Mouse (Mus musculus) activated CD4-positive, CD25-positive, alpha-beta regulatory T cell (primary cell): ENCODE measurements around the gene Mfsd12. TPM values are rescaled to one million over a fixed set of nuclear protein-coding genes. Genes with fewer than 3 reads are reported as not detected.

Source experiments
- polyA plus RNA-seq, 2 experiments: library from polyadenylated mRNA; unstranded; fragments of 100-300 nt; shearing (Covaris generic); gene quantifications; one replicate each; pipeline ENCODE4 v1.2.1; 2017

Gene Mfsd12
- polyA plus RNA-seq = 1 to 10 TPM; 3.7 to 4.0 TPM

GRCm38 (mm10) chr10:81356991-81357844 is at the start of gene Mfsd12:
TSS of gene Mfsd12 (plus strand) at chr10:81357491.

DNA sequence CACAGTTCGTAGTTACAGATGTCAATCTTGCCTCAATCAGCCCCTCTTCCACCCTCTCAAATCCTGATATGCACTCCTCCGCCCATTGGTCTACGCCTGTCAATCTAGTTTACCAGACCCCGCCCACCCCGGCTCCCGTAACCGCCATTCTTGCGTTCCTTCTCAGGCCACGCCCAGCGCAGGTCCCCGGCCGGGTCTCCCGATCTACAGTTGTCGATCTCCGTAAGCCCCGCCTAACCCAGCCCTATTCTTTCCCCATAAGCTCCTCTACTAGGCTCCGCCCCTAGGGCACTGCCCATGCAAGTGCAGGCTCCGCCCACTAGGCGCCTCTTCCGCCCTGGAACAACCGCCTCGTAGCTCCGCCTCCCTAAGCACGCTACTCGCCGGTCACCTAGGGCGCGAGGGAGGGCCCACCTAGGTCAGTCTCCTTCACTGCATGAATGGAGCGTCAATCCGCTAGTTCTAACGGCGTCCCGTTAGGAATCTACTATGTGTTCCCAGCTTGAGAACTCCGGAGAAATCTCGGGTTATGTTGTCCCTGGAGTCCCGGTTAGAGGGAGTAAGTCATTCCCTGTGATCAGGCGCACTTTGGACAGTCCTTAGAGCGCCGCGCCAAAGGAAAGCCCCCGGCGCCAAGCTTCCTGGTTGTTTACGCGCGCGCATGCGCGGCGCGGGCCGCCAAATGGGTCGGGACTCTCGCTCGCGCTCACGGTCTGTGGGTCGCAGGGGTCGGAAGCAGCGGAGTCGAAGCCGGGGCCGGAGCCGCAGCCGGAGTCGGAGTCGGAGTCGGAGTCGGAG is 36.5 kb upstream of the Mfsd12 start, which contains the start of gene Cactin:
TSS of gene Cactin (plus strand) at position 554 of the 798 bp plus-strand sequence.

GRCm38 (mm10) chr10:81328386-81328785 is 28.9 kb upstream of the Mfsd12 start, which contains the start of gene Tbxa2r:
TSS of gene Tbxa2r (plus strand) at chr10:81328731.

DNA sequence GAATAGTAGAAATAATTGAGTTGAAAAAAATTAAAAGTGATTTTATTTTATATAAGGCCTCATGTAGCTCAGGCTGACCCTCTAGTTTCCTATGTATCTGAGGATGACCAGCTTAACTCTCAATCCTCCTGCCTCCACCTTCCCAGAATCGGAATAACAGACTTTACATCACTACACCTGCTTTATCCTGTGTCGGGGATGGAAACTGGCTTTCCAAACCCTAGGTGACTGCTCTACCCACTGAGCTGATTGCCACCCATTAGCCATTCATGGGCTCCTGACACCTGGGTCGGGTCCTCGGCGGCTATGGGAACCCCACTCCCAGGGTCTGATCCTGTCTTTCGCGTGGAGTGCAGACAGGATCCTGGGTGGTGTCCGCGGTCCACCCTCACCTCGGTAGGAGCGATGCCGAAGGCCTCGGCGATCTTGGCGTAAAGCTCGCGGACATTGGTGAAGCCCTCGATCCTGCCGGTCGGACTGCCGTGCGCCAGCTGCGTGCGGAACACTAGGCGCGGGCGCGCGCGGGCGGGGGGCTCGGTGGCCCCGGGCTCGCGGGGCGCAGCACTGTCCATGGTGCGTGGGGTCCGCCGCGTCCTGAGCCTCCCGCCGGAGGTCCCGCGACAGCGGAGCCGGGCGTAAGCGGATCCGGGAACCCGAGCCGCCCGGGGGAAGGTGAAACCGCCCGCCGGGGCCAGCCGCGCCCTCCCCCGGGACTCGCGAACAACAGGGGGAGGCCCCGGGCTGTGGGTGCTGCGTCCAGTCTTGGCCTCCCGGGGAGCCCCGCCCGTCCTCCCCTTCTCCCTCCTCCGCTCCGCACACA is 14.4 kb upstream of the Mfsd12 start, which contains the start of gene Gipc3:
TSS of gene Gipc3 (minus strand) at position 581 of the 820 bp plus-strand sequence.

DNA sequence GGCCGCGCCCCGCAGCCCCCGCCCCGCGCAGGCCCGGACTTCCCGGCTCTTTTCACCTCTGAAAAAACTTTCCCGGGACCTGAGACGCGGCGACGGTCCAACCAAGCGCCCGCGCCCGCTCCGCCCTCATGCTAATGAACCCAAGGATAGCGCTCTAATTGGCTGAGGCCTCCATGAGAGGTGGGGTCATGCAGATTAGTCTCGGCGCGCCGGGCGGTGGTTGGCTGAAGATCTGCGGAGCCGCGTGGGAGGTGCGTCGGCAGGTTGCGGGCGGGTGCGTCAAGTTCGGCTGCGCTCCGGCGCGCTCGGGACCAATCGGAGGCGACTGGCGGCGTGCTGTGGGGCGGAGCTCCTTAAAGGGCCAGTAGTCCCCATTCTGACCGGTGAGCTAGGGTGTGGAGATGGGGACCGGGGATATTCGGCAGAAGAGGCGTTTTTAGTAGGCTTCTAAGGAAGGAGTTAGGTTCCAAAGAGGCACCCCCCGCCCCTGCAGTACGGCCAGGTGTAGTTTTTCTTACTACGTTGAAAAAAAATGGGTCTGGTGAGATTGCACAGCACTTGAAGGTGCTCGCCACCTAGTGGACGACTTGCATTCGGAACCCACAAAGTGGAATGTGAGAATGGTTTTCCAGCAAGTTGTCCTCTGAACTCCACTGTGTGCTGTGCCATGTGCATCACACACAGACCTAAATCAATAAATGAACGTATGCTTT is 6.8 kb upstream of the Mfsd12 start, which contains the start of gene Hmg20b:
TSS of gene Hmg20b (minus strand) at position 130 of the 713 bp plus-strand sequence.

DNA sequence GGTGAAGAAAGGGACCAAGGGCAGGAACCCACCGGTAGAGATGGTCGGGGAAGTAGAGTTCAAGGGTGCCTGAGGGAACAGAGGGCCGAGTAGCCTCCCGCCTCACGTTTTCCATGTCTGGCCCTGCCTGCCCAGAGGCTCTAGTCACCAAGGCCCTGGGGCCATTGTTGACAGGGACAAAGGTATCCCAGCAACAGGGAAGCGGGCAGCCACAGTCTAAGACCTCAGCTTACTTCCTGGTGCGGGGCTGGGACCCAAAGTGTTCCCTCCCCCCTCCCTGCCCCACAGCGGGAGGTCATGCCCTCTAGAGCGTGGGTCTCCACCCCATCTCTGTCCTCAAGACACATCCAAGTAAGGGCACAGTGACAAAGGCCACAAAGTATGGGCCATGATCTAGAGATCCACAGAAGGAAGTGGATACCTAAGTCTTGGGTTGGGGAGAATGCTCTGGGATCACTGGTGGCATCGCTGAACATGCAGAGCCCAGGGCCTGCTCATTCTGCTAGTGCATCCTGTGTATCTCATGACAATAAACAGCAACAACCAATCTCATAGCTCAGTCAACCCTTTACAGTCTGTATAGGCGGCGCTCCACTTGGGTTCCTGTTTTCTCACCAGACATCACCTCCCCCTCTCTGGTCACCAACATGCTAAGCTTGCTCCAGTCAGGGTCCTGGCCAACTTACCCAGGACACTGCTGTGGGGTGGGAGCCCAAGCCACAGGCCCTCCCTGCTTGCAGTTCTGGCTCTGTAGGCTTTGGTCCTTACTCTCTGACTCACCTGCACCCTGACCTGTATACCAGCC is 8.6 kb downstream of the Mfsd12 start, which contains the start of gene 4930404N11Rik:
TSS of gene 4930404N11Rik (minus strand) at position 145 of the 805 bp plus-strand sequence.

DNA sequence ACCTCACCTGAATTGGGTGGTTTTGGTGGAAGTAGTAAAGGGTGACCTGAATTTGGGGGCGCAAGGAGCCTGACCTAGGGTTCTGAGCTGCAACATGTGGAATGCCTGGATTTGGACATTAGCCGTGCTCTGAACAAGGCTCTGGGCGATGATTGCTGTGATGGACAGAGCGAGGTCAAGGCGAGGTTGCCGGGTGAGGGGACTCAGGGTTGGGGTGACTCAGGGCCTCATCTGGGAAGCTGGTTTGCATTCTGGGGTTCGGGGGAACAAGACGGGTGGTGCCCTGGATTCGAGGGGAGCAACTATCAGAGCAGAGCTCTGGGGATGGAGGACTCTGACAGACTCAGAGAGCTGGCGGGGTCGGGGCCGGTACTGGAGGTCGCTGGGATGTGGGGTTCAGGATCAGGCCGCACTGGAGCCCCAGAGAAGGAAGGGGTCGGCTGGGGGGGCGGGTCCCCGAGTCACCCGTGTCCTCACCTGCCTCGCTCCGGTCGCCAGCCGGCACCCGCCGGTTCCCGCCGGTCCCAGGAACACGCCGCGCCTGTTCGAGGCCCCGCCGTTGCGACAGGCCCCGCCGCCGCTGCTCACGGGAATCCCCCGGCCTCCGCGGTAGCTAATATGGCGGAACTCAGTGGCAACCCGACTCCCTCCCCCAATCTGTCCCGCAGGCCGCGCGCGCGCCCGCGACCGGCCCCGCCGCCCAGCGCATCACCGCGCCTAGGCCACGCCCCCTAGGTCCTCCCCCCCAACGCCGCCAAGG is 20.7 kb downstream of the Mfsd12 start, which contains the start of gene Fzr1:
TSS of gene Fzr1 (minus strand) at position 724 of the 760 bp plus-strand sequence.

DNA sequence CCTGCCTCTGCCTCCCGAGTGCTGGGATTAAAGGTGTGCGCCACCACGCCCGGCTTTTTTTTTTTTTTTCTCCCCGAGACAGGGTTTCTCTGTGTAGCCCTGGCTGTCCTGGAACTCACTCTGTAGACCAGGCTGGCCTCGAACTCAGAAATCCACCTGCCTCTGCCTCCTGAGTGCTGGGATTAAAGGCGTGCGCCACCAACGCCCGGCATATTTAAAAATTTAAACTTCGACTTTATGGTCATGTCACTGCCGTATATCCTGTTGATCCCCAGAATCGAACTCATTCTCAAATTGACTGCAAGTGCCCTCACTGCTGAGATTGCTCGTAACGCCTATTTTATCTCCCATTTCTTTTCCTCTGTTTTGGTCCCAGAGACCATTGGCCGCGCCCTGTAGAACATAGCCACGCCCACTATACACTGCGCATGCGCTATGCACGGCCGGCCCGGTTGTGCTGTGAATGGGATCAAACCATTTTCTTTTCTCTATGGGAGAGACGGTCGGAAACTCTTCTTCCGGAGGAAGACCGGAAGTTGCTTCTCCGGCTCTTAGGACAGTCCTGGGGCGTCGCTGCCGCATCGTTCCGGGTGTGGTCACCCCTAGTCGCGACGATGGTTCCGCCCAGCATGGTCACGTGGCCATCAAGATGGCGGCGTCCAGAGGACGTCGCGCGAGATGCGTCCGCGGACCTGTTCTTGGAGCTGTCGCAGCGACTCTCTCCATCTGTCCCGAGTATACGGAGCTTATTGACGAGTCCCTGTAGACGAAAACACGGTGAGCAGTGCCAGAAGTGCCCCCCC is 26.7 kb downstream of the Mfsd12 start, which contains the start of the genes Dohh and Gm48551:
TSS of gene Dohh (plus strand) at position 627 of the 803 bp plus-strand sequence.
TSS of gene Gm48551 (plus strand) at position 665 of the 803 bp plus-strand sequence.

GRCm38 (mm10) chr10:81388505-81389055 is 31.3 kb downstream of the Mfsd12 start, which contains the start of gene Gm48552:
TSS of gene Gm48552 (plus strand) at chr10:81389005.

DNA sequence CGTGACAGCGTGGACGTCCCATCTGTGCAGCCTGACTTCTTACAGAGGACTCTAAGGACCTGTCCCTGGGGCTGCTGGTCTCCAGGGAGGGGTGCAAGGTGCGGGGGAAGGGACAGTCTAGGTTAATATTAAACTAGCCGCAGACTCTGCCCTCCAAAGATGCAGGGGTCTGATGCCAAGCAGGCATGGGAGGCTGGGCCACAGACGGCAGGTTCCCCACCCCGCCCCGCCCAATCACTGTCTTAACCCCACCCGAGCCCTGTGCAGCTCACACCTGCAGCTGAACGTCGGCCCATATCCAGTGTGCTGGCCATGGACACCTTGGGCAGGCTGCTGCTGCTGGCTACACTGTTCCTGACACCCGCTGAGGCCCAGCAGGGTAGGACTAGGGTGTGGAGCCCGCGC is 35.5 kb downstream of the Mfsd12 start, which contains the start of gene Smim24:
TSS of gene Smim24 (plus strand) at position 271 of the 405 bp plus-strand sequence.

Other genes starting within 250 kb of the Mfsd12 start
- 10 to 100 TPM; 69.4 to 76.2 TPM for gene Zbtb7a, start 222.3 kb upstream of the Mfsd12 start, polyA plus RNA-seq
- 10 to 100 TPM; 42.8 to 50.1 TPM for gene Pias4, start 189.6 kb upstream of the Mfsd12 start, polyA plus RNA-seq
- gene Eef2, start 180.9 kb upstream of the Mfsd12 start, polyA plus RNA-seq = 100 to 1,000 TPM; 640 to 647 TPM
- gene Dapk3, start 174.5 kb upstream of the Mfsd12 start, polyA plus RNA-seq = 100 to 1,000 TPM in 1 of 2 experiments, 10 to 100 TPM in 1; 95.7 to 104 TPM
- gene 4930442H23Rik, start 173.6 kb upstream of the Mfsd12 start, polyA plus RNA-seq = not detected
- gene Nmrk2, start 155.4 kb upstream of the Mfsd12 start, polyA plus RNA-seq = under 1 TPM; 0.19 to 0.47 TPM
- 1 to 10 TPM; 5.7 to 5.8 TPM for gene Atcay, start 126.7 kb upstream of the Mfsd12 start, polyA plus RNA-seq
- 1 to 10 TPM; 3.9 to 5.0 TPM for gene Zfr2, start 124.3 kb upstream of the Mfsd12 start, polyA plus RNA-seq
- gene Matk, start 104.6 kb upstream of the Mfsd12 start, polyA plus RNA-seq = 100 to 1,000 TPM in 1 of 2 experiments, 10 to 100 TPM in 1; 63.7 to 239 TPM
- 100 to 1,000 TPM; 153 to 154 TPM for gene Mrpl54, start 90.6 kb upstream of the Mfsd12 start, polyA plus RNA-seq
- 10 to 100 TPM; 33.8 to 50.0 TPM for gene Apba3, start 90.5 kb upstream of the Mfsd12 start, polyA plus RNA-seq
- gene Tjp3, start 65.9 kb upstream of the Mfsd12 start, polyA plus RNA-seq = 10 to 100 TPM in 1 of 2 experiments, 1 to 10 TPM in 1; 9.8 to 36.0 TPM
- 10 to 100 TPM; 67.4 to 88.0 TPM for gene Pip5k1c, start 64.5 kb upstream of the Mfsd12 start, polyA plus RNA-seq
- 10 to 100 TPM; 44.2 to 64.0 TPM for gene Cactin, start 36.4 kb upstream of the Mfsd12 start, polyA plus RNA-seq
- 10 to 100 TPM; 48.0 to 67.1 TPM for gene Tbxa2r, start 28.8 kb upstream of the Mfsd12 start, polyA plus RNA-seq
- gene Gipc3, start 14.2 kb upstream of the Mfsd12 start, polyA plus RNA-seq = under 1 TPM; 0.05 to 0.08 TPM
- gene Hmg20b, start 7.0 kb upstream of the Mfsd12 start, polyA plus RNA-seq = 10 to 100 TPM; 44.4 to 50.7 TPM
- 1 to 10 TPM in 1 of 2 experiments, under 1 TPM in 1; 0.68 to 1.5 TPM for gene 4930404N11Rik, start 8.3 kb downstream of the Mfsd12 start, polyA plus RNA-seq
- 10 to 100 TPM; 69.7 to 78.9 TPM for gene Fzr1, start 21.0 kb downstream of the Mfsd12 start, polyA plus RNA-seq
- gene Dohh, start 26.9 kb downstream of the Mfsd12 start, polyA plus RNA-seq = 10 to 100 TPM; 35.0 to 35.8 TPM
- 1 to 10 TPM; 2.2 to 4.9 TPM for gene Gm48551, start 27.0 kb downstream of the Mfsd12 start, polyA plus RNA-seq
- 1 to 10 TPM; 1.1 to 1.6 TPM for gene Gm48552, start 31.5 kb downstream of the Mfsd12 start, polyA plus RNA-seq
- 10 to 100 TPM in 1 of 2 experiments, 1 to 10 TPM in 1; 6.3 to 12.2 TPM for gene Smim24, start 35.6 kb downstream of the Mfsd12 start, polyA plus RNA-seq
- 10 to 100 TPM; 14.8 to 22.7 TPM for gene Nfic, start 98.1 kb downstream of the Mfsd12 start, polyA plus RNA-seq
- gene Celf5, start 125.2 kb downstream of the Mfsd12 start, polyA plus RNA-seq = under 1 TPM; 0.14 to 0.73 TPM
- 10 to 100 TPM; 78.9 to 96.7 TPM for gene Ncln, start 138.9 kb downstream of the Mfsd12 start, polyA plus RNA-seq
- gene S1pr4, start 142.6 kb downstream of the Mfsd12 start, polyA plus RNA-seq = 10 to 100 TPM; 64.8 to 91.5 TPM
- 10 to 100 TPM; 29.2 to 77.3 TPM for gene Gna15, start 166.7 kb downstream of the Mfsd12 start, polyA plus RNA-seq
- 10 to 100 TPM; 18.6 to 21.0 TPM for gene Gna11, start 187.7 kb downstream of the Mfsd12 start, polyA plus RNA-seq
- 1,000 to 10,000 TPM; 1,214 to 1,244 TPM for gene Aes, start 202.0 kb downstream of the Mfsd12 start, polyA plus RNA-seq
- 1 to 10 TPM; 1.1 to 2.0 TPM for gene Tle2, start 217.1 kb downstream of the Mfsd12 start, polyA plus RNA-seq
- gene Tle6, start 243.6 kb downstream of the Mfsd12 start, polyA plus RNA-seq = under 1 TPM; 0.43 to 0.88 TPM
- gene BC025920, start 248.8 kb downstream of the Mfsd12 start, polyA plus RNA-seq = 1 to 10 TPM in 1 of 2 experiments, under 1 TPM in 1; 0.72 to 3.1 TPM